Mouse (Mus musculus) gastrocnemius, postnatal 36 days (tissue): ENCODE results near the gene Polr2h. TPM values are rescaled to one million over a fixed set of nuclear protein-coding genes. Genes with fewer than 3 reads are reported as not detected.

Experiments
- DNase-seq, 2 experiments: peaks; one replicate each; pipeline ENCODE4 v3.0.0; 2022
- intact Hi-C: fragments of 180-260 bp; cut with DNase I; formaldehyde crosslinking; loops from one replicate; pipeline ENCODE4 v1.15.1; 2025
- total RNA-seq, 2 experiments: library from RNA; stranded (reverse); gene quantifications; 2 replicates each; pipeline ENCODE4 v1.2.3; 2021

Gene Polr2h
- total RNA-seq, 2 experiments from 2014 or later = 7.7 to 9.3 TPM

DNA sequence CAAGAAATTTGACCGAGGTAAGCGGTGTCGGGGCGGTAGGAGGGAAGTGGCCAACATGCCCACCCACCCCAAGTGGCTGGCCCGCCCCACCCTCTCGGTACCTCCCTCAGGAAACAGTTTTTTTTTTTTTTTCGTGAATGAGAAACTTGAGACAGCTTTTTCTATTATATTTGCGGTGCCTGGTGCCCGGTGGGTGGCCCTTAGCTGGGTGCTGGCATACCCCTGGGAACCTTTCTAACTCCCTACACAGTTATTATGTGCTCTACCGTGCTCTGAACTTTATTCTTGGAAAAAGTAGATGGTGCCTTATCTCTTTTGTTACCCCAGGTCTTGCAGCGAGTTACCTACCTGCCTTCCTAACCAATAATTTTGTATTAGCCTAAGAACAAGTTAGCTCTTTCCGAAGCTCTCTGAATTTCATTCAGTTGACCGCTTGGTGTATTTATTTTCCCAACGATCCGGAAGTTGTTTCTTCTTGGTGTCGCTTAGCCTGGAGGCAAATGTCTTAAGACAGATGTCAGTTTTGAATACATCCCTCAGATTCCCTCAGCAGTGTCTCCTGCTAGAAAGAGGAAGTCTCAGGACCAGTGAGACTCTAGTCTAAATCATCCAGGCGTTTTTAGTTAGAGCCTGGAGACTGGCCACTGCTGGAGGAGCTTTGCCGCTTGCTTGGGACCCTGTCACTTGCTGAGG, 659 bp downstream of the Polr2h start:
- intact Hi-C loops = no loop called here
- DNase-seq = no peak

DNA sequence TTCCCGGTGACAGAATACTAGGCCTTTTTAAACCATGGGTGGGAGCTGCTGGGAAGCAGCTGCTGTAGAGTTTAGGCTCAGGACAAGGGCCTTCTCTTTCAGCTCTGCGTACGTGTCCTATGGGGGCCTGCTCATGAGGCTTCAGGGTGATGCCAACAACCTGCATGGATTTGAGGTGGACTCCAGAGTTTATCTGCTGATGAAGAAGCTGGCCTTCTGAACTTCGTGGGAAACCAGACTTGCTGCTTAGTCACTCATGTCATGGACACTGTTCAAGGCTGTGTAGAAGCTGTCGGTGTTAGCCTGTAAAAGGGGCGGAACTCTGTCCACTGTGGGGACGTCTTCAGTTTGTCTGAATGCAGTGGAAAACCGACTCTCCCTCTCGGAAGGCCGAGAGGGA, 4.3 kb downstream of the Polr2h start:
- intact Hi-C loops = no loop called here
- DNase-seq = no peak

DNA sequence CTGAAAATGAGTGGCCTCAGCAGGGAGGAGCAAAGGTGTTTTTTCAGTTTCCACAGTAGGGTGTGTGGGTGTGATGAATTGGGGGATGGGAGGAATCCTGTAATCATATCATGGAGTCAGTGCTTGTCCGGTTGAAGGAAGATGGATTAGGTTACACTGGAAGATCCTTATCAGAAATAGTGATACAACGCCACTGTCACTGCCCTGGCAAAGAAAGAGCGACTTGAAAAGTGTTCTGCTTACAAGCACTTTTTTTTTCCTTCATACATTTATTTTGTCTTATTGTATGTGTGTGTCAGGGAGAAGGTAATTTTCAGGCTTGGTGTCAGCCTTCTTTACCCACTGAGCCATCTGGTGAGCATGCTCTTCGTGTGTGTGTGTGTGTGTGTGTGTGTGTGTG, 5.3 kb downstream of the Polr2h start:
- intact Hi-C loops = no loop called here

DNA sequence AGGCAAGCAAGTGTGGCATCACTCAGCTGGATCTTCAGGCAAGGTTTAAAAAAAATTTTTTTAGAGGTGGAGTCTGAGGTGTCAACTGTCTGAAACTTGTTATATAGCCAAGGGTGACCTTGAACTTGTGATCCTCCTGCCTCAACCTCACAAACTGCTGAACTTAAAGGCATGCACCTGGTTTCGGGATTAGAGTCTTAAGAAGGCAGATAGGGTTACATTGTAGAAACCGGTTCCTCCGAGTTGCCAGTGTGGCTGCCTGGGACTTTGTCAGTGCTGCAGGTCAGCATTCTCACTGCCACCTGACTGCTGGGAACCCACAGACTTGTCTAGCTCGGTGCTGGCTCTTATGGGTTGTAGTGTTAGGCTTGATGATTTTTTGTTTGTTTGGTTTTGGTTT, 5.8 kb downstream of the Polr2h start:
- no peak for DNase-seq
- intact Hi-C loops = no loop called here

More for the DNA sequence above, 5.3 kb downstream of the Polr2h start:
- DNase-seq = no peak

DNA sequence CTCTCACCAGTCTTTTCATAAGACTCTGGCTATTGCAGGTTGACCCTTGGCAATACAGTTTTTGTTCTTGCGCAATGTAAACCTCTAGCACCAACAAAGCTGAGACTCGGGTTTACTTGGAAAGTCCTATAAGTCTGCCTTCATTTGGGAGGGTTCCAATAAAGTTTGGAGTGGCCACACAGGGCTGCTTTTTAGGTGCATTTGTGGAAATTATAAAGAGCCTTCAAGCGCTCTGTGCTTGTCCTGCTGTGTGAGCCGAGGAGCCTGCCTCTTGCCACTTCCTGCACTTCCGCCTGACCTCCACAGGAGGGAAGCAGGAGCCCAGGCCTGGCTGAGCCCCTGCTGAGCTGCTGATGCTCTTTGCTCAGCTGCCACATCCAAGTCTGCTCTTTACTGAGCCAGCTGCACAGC, 6.9 kb downstream of the Polr2h start:
- DNase-seq = peak in 1 of 2 experiments; percentile 64
- intact Hi-C loops = loop anchor here (2.0 kb wide), 1 partner anchor 40 kb away; no protein-coding TSS in a partner anchor

DNA sequence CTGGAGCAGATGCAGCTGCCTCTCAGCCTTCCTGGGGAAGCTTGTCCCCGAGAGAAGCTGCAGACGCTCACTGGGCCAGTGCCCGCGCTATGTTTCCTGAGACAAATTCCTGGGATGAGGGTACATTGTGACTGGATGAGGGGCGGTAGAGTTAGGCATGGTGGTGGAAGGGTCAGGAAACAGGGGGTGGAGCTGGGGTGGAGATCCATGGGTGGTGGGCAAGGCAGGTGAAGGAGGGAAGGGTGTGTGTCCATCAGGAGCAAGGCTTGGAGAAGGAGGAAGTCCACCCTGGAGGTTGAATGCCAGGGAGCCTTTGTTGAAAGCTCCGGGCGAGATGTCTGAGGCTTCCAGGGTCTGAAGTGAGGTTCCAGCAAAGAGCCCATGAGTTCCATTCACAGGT, 7.9 kb downstream of the Polr2h start:
- DNase-seq = no peak
- intact Hi-C loops = loop anchor here (2.0 kb wide), 1 partner anchor 39 kb away; no protein-coding TSS in a partner anchor

DNA sequence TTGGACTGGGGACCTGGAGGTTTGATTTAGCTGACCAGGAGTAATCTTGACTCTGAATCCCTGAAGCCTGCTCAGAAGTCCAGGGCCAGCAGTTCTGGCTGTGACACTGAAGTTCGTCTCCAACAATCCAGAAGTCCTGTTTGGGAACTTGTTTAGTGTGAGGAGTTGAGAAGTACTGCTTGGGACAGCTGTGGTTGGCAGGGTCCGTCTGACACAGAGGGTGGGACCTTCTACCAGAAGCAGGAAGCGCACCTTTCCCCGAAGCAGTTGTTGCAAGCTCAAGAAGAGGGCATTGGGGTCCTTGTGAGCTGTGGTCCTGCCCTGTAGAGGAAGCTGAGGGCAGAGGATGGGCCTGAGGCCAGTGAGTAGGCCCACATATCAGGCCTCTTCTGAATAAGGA, 8.3 kb downstream of the Polr2h start:
- DNase-seq = no peak
- intact Hi-C loops = loop anchor here (2.0 kb wide), 1 partner anchor 39 kb away; no protein-coding TSS in a partner anchor

DNA sequence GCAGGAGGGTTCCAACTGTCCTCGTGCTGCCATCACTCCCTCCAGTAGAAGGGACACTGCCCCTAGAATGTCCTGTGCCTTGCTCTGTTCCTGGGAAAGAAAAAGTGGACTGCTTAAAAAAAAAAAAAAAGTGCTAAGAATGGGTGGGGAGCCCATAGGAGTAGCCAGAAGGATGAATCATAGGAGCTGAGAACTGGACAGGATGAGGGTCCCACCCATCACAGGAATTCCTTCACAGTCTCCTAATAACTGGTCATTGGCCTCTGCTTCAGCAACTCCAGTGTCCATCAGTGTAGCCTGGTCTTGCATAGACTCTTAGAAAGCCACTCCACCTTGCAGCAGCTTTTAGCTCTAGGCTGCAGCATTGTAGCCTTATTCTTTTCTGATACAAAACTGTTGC, 8.9 kb downstream of the Polr2h start:
- intact Hi-C loops = no loop called here
- no peak for DNase-seq

DNA sequence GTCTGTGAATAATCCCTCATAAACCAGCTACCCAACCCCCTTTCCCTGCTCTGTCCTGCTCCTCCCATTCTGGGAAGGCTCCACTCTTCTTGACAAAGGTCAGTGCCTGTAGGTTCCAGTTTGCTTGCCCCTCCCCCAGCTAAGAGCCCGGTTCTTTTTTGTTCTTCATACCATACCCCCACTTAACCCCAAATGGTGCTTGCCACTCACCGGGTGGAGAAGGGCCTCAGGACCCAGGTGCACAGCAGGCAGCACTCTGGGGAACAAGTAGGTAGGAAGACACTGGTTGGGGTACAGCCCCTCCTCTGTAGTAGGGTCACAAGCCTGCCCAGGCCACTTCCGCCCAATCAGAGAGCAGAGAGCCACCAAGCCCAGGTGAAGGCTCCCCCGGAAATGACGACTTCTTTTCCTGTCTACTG, 12.8 kb downstream of the Polr2h start:
- no peak for DNase-seq
- intact Hi-C loops = no loop called here

DNA sequence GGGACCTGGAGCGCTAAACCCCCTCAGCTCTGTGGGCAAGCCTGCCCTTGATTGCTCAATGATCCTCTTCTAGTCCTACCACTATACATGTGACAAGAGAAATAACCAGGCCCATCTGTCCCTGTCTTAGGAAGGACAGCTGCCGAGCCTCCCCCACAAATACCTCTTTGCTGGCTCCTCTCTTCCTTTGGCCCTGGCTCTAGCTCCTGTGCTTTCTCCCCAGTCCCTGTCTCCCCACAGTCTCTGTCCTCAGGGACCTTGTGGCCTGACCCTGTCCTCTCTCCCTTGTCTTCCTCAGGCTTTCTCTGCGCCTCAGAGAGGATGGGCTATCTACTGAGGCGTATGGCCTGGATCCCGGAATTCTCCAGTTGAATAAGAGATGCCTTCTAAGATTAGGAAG, 14.2 kb downstream of the Polr2h start:
- intact Hi-C loops = no loop called here
- DNase-seq = no peak

DNA sequence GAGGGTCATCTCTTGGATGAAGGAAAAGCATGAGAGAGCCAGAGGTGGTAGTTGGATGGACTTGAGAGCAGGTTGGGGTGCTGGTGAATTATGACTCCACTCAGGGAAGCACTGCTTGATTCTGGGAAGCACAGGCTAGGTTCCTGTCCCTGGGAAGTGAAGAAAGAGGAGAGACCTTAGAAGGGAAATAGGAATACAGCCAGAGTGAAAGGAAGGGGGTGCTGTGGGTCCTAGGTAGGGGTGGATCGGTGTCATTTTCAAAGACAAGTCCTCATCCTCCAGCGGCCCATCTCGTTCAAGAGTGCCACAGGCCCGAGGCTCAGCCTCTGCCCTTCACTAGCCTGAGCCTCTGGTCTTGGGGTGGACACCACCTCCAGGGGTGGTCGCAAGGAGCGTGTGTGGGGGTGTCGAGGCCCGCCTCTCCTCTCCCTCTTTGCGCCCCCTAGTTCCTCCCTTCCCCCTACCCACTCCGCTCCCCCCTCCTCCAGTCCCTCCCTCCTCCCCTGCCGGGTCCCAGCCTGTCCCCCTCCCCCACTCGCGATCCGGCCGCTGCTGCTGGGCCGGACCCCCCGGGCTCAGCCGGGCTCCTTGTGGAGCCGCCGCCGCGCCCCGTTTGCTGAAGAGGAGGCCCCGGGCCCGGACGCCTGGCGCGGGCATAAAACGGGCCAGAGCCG, 14.9 kb downstream of the Polr2h start:
- intact Hi-C loops = no loop called here
- DNase-seq = no peak

DNA sequence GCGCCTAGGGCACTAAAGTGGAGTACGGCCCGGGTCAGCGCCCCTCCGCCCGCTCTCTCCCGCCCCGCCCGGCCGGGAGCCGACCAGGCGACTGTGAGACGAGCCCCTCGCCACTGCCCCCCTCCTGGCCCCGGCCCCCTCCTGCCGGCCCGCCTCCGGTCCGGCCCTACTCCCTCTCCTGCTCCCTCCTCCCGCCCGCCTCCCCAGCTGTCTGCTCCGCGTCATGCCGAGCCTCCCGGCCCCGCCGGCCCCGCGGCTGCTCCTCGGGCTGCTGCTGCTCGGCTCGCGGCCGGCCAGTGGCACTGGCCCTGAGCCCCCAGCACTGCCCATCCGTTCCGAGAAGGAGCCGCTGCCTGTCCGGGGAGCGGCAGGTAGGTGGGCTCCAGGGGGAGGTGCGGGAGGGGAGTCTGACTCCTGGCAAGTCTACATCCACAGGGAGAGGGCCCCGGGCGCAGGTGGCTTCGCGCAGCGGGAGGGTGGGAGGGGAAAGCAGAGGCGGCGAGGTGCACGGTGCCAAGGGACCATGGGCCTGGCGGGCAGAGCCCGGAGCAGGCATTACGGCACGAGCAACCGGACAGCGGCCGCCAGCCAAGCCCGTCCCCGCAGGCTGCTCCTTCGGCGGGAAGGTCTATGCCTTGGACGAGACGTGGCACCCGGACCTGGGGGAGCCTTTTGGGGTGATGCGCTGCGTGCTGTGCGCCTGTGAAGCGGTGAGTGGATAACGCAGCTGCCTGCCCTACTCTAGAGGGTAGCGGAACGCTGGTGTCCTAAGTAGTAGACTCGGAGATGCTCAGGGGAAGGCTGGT, 15.7 kb downstream of the Polr2h start, which contains the start of gene Chrd:
Chrd (plus strand) TSS at position 203 of the 806 bp plus-strand sequence.
- intact Hi-C loops = no loop called here
- peak; percentile 66 for DNase-seq

DNA sequence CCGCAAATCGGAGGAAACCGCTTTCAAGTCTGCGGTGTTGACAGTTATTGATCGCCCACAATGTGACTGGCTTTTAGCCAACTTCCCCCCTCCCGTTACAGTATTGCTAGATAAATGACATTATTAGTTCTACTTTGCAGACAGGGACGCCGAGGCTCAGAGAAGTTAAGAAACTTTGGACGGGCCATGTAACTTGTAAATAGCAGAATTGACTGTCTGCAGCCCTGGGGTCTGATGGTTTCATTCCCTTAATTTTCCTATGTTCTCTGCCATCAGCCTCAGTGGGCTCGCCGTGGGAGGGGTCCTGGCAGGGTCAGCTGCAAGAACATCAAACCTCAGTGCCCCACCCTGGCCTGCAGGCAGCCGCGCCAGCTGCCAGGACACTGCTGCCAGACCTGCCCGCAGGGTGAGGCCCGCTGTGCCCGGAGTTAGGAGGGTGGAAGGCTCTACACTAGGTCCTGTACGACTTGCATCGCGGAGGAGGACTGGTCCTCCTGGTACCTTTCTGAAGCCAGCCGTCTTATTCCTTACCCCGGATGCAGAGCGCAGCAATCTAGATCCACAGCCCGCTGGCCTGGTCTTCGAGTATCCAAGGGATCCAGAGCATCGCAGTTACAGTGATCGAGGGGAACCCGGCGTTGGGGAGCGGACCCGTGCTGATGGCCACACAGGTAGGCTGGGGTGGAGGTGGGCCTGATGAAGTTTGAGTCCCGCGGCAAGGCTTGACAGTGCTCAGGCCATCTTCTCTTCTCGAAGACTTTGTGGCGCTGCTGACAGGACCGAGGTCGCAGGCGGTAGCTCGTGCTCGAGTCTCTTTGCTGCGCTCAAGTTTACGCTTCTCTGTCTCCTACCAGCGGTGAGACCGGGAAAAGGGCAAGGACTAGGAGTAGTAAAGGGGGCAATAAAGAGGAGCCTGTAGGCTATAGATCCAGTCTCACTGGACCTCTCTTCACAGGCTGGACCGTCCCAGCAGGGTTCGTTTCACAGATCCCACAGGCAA, 16.6 kb downstream of the Polr2h start, which contains the start of gene Thpo:
Thpo (minus strand) TSS at position 781 of the 1,000 bp plus-strand sequence.
- intact Hi-C loops = no loop called here
- DNase-seq = no peak

DNA sequence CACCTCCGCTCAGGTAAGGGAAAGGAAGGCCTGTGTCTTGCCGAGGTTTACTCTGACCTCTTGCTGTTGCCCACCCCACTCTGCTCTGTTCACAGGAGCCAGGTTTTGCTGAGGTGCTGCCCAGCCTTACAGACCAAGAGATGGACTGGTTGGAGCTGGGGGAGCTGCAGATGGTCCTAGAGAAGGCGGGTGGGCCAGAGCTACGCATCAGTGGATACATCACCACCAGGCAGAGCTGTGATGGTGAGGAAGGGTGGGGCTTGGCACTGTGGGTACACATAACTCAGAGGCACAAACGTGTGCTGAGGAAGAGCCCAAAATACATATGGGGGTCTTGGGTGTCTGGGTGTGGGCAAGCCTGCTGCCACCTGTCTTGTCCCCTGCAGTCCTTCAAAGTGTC, 18.2 kb downstream of the Polr2h start:
- intact Hi-C loops = no loop called here
- DNase-seq = no peak

DNA sequence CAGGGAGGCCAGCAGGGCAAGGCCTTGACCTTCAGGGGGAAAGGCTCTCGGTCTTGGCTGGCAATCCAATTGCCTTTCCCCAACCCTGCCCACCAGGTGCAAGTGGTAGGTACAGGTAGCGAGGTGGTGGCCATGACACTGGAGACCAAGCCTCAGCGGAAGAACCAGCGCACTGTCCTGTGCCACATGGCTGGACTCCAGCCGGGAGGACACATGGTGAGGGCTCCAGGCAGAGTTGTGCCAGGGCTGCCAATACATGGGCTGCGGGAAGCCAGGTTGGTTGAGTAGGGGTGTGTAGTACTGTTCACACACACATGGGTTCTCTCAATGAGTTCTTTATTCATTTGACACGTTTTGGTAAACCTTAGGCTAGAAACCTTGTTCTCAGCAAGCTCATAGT, 18.7 kb downstream of the Polr2h start:
- no peak for DNase-seq
- intact Hi-C loops = no loop called here

DNA sequence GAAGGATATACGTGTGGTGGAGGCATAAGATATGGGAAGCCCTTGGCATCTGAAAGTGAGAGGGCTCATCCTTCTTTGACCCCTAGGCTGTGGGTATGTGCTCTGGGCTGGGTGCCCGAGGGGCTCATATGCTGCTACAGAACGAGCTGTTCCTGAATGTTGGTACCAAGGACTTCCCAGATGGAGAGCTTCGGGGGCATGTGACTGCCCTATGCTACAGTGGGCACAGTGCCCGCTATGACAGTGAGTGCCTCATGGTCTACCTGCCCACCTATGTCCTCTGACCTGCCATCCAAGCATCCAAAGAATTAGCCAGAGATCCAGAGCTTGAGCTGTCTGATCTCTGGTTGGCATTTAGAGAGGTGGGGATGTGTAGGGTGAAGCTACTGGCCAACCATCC, 19.4 kb downstream of the Polr2h start:
- intact Hi-C loops = no loop called here
- DNase-seq = no peak

DNA sequence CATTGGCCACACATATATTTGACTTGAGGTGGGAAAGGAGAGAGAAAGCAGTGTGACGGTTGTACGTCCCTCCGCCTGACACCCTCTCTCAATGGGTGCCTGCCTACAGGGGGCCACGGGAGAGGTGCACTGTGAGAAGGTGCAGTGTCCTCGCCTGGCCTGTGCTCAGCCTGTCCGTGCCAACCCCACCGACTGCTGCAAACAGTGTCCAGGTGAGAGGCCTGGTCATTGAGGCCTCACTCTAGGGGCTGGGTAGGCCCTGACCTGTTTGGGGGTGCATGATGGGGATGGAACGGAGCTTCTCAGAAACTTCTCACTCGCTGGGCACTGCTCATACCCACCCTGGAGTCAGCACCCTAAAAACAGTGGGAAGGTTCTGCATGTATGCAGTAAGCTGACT, 22.4 kb downstream of the Polr2h start:
- DNase-seq = no peak
- intact Hi-C loops = no loop called here

DNA sequence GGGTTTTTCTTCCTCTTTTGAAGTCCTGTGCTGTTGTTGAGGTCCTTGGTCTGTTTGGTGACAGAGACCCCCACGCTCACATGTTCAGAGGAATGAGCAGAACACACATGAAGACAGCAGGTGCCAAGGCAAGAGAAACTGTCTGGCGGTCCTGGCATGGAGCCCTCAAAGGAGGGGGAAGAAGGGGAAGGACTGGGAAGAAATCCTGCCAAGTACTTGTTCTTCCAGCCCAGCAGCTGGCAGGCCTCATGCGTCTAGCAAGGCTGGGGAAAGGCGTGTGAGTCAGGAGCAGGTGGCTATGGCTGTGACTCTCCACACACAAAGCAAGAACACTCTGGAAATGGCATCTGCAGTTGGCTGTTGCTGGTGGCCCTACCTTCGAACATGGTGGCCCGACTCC, 29.2 kb downstream of the Polr2h start:
- peak; percentile 59 to 77 for DNase-seq
- intact Hi-C loops = no loop called here

DNA sequence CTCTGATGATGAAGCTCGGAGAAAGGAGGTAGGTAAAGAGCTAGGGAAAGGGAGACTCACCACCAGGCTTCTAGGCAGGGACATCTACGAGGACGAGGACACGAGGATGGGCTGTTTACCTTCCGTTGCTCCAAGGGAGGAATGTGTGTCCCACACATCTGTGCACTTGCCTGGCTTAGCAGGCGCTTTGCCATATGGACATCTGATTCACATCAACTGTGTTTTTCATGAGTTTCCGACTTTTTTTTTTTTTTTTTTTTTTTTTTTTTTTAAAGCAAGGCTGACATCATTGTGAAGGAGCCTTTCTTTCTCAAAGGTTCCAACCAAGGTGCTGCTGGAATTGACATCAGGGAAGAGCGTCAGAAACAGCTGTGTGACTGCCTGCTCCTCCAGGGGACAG, 33.1 kb downstream of the Polr2h start:
- intact Hi-C loops = no loop called here
- DNase-seq = no peak

DNA sequence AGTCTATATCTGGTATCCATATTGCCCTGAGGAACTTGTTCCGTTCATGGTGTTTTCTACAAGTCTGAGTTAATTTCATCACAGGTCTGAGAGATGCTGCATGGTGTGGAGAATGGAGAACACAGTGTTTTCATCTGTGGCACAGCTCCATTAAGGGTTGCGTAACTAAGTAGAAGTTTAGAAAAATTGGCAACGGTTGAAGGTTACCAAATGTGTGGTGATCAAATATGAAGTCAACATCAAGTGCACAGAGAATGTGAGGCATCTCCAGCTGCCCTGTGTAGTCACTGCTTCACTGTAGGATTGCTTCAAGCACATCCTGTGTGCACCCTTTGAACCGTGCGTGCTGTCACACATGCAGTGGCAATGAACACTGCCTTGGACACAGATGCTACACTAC, 38.6 kb downstream of the Polr2h start:
- DNase-seq = no peak
- intact Hi-C loops = no loop called here
